Mouse (Mus musculus): ENCODE measurements around the gene Mog.

DNA sequence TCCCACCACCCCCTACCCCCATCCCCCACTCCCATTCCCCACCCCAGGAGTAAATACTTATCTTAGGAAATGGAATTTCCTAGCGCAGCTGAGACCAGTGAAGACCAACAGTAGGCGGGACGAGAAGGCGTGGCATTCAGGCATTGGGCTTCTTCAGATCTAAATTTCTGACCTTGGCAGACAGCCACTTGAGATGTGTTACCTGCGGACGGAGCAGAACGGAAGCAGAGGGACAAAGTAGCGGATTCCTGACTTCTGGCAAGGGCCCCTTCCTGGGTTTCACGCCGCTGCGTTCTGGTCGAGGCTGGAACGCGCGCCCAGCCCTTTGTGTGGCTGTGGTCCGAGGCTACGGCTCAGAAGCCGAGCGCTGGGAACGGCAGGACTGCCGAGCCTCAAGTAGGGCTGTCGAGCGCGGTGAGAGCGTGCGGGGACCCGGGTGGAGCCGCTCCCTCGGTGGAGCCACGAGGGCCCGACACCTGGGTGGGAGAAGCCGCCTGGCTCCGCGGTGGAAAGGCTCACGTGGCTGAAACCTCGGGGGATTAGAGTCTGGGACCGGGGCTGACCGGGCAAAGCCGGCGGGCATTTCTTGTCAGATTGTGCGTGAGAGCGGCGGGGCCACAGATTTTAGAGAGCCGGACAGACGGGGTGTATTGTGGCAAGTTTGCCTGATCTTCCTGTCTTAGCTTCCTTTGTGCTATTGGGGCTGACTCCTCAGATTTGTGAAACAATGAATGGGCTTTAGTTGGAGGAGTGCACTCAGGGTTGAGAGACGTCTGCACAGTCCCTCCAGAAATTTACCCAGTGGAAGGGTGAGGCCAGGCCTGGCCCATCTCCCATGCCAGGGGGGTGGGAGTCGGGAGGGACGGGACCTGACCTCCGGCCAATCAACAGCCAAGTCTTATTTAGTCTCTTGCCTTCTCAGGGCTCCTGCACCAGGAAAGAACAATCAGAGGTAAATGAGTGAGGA, 20.6 kb downstream of the Mog start:
- TF ChIP-seq CTCF (IDR thresholded peaks at IDR 0.05; ENCODE audit: low read depth), result no peak
- no peak for TF ChIP-seq EP300 (IDR thresholded peaks at IDR 0.05; ENCODE audit: low read depth)

All from liver, embryonic 14.5 days (tissue).